Mouse (Mus musculus) heart, adult 8-10 months (tissue): Measurements from ENCODE around the gene Zfp169. TPM values are rescaled to one million over a fixed set of nuclear protein-coding genes. Genes with fewer than 3 reads are reported as not detected.

Experiments
- DNase-seq: peaks from one replicate; pipeline ENCODE4 v3.0.0; 2022; ENCODE audit warnings: low spot score
- total RNA-seq, 4 experiments: library from RNA; stranded (reverse); gene quantifications; 2 replicates each; pipeline ENCODE4 v1.2.4; 2022

Zfp169 gene
- total RNA-seq = 1 to 10 TPM; 3.8 to 7.6 (median 5.4) TPM

DNA sequence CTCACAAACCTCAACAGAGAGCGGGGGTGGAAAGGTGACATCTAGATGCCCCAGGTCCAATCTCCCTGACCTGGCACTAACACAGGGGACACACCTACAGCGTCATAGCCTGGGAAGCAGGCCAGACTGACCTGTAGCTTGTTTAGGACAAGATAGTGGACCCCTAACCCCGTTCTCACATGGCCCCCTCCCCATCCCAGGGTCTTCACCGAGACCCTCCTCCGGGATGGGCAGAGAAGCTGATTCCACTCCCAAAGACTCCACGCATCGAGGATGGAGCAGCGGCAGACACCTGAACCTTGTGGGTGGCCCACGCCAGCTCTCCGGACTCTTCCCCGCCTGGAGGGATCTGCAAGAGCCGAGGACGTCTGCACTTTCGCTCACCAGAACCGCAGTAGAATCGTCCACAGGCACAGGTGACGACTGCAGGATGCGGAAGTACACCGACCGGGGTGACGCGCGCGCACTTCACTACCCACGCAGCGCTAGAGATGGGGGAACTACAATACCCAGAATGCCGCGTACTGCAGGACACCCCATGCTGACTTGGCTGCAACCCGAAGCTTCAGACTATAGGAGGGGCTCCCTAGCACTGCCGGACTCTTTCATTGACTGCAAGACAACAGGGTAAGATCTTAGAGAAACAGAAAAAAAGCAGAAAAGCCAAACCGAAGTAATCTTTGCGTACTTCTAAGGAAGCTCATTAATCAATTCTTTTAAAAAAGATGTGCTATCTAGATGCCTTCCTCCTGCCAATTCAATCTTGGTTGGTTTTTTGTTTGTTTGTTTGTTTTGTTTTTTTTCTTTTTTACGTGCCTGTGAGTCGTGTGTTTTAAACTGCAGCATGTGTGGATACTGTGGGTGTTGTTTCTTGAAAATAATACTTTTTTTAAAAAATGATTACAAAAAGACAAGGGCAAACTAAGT, at the start of gene Zfp169, which contains the start of gene A830005F24Rik:
Gene Zfp169, minus strand, starts transcription at position 449 of the 927 bp plus-strand sequence.
Gene A830005F24Rik, plus strand, starts transcription at position 568 of the 927 bp plus-strand sequence.
- DNase-seq = peak; percentile 84

DNA sequence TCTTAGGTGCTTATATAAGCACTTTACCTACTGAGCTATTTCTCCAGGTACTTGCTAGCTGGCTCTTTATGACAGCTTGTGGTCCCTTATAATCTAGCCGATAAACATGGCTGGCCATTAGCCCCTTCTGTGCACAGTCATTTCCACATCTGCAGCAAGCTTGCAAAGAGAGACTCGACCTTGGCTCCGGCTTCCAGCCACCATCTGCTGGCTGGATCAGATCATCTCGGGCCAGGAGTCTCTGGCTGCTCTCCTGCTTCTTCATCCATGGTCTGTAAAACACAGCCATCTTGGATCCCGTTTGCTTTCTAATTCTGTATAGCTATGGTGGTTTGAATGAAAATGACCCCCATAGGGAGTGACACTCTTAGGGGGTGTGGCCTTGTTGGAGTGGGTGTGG, 49.1 kb upstream of the Zfp169 start:
- no peak for DNase-seq

DNA sequence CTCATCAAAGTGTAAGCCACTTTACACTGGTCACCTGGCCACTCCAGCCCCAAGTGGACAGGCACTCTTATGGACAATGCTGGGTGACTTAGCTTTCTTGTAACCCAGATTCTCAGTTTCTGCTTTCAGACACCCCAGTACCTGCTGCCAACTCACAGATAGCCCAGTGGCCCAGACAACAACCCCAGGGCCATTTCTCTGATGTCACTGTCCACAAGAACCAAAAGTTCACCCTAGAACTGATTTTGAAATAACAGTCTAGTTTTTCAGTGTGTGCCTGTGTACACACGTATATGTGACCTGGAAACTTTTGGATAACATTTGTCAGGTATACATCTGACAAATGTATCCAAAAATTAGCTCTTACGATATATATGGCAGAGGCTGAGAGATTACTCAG, 48.2 kb upstream of the Zfp169 start:
- DNase-seq = no peak

- DNase-seq = no peak
Measured at GRCm38 (mm10) chr13:48555976-48556375, 42.7 kb upstream of the Zfp169 start.

DNA sequence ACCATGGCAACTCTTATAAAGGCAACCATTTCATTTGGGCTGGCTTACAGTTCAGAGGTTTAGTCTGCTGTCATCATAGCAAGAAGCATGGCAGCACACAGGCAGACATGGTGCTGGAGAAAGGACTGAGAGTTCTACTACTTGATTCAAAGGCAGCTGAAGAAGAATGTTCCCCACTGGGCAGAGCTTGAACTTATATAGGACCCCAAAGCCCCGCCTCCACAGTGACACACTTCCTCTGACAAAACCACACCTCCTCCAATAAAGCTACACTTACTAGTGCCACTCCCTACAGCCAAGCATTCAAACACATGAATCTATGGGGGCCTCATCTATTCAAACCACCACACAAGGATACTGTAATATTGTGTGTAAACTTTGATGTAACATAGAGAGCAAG, 41.3 kb upstream of the Zfp169 start:
- DNase-seq = no peak

GRCm38 (mm10) chr13:48553511-48553910, 40.3 kb upstream of the Zfp169 start:
- no peak for DNase-seq

- peak; percentile 88 for DNase-seq
Measured at GRCm38 (mm10) chr13:48552181-48553090, 39.2 kb upstream of the Zfp169 start.

- no peak for DNase-seq
Measured at GRCm38 (mm10) chr13:48548296-48548695, 35.0 kb upstream of the Zfp169 start.

GRCm38 (mm10) chr13:48547623-48548022, 34.4 kb upstream of the Zfp169 start:
- DNase-seq = no peak

DNA sequence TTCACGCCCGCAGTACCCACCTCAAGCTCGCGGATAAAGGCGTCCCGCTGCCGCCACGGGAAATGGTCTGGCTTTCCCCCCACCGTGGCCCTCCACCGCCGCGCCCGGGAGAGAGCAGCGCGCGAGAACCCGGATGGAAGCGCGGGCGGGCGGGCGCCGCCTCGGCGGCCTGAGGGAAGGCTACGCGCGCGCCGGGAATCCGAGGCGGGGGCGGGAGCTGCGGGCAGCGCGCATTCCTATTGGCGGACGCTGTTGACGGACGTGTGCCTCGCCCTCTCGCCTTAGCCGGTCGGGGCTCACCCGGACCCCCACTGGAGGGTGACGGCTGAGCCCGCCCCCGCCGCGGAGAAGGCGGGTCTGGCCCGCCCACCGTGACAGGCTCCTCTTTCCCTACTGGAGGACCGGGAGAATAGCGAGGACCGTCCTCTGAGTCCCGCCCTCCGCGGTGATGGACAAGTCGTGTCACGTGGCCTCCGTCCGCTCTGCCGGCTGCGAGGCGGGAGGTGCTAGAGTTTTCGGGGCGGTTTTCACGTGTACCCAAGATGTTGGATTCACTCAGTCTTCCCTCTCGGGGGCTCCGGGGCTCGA, 33.2 kb upstream of the Zfp169 start:
- peak; percentile 99 for DNase-seq

DNA sequence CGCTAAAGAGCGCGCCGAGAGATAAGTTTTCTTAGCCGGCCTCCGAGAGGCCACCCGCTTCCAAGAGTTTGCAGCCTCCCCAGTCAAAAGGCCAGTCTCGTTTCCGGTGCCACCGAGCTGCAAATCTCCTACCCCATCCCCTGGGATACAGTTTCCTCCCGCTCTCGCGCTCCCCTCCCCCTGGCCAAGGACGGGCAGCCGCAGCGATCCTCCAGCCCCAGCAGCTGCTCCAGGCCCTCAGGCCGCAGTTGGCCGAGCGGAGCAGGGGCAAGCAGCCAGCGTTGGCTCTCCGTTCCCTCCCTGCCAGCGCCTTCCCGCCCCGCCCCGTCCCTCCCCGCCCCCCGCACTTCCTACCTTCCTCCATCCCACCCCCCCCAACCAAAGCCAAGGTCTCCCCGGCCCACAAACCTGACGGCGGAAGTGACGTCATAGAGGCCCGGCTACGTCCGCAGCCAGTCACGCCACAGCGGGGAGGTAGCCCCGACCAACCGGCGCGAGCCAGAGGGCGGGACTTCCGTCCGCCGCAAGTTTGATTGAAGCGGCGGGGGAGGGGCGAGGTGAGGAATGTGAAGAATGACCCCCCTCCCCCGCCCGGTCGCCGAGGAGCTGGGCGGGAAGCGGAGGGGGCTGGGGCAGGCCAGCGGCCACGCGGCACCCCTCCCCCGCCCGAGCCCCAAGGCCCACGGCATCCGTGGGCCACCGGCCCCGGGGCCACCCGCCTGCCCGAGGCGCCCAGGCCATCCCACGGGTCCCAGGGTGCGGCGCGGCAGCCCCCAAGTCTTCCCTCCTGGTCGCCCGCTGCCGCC, 32.4 kb upstream of the Zfp169 start:
- DNase-seq = peak; percentile 93

GRCm38 (mm10) chr13:48544867-48545266, 31.6 kb upstream of the Zfp169 start:
- DNase-seq = no peak

- DNase-seq = no peak
Measured at GRCm38 (mm10) chr13:48544391-48544790, 31.1 kb upstream of the Zfp169 start.

DNA sequence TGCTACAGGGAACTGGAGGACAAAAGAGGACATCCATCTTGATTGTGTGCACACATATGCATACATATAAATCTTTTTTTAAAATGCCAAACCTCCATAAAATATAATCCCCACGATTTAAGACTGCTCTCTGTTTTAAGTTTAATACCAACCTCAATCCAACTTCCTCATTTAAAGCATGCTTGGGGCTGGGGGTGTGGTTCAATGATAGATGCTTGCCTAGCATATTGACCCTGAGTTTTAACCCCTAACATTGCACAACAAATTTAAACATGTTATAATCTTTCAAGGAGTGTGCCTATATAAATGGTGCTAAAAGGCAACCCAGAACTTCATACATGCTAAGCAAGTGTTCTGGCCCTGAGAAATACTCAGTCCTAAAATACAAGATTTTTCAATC, 27.2 kb upstream of the Zfp169 start:
- DNase-seq = no peak

DNA sequence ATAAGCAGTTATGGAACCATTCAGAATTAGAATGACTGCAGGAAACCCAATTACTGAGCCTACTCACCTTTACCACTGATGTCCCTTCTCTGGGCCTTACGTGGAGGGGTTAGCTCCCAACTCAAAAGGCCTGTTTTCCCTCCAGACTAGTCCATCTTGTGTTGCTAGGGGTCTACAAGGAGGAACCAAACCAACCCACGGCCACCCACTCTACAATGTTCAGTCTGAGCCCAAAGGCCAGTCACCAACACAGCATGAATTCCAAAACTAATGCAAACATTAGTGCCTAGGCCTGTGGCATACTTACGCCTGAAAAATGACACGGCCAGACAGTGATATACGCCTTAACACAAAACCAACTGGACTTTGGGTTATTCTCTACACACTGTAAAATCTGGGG, 20.2 kb upstream of the Zfp169 start:
- DNase-seq = no peak

DNA sequence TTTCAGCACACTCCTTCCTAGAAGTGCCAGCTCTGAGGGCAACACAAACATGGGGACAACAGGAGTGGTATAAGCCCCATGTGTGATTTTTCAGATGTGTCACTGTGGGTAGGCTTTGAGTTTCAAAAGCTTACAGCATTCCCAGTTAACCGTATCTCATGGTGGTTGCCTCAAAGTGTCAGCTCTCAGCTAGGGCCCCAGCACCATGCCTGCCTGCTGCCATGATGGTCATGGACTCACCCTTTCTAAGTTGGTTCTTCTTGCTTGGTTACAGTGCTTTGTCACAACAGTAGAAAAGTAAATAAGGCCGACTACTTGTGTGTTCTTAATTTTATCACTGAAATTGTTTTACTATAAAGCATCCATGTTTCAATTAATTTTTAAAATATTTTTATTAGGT, 18.2 kb upstream of the Zfp169 start:
- no peak for DNase-seq

- DNase-seq = no peak
Measured at GRCm38 (mm10) chr13:48530685-48531084, 17.4 kb upstream of the Zfp169 start.

- DNase-seq = no peak
Measured at GRCm38 (mm10) chr13:48529028-48529427, 15.8 kb upstream of the Zfp169 start.

DNA sequence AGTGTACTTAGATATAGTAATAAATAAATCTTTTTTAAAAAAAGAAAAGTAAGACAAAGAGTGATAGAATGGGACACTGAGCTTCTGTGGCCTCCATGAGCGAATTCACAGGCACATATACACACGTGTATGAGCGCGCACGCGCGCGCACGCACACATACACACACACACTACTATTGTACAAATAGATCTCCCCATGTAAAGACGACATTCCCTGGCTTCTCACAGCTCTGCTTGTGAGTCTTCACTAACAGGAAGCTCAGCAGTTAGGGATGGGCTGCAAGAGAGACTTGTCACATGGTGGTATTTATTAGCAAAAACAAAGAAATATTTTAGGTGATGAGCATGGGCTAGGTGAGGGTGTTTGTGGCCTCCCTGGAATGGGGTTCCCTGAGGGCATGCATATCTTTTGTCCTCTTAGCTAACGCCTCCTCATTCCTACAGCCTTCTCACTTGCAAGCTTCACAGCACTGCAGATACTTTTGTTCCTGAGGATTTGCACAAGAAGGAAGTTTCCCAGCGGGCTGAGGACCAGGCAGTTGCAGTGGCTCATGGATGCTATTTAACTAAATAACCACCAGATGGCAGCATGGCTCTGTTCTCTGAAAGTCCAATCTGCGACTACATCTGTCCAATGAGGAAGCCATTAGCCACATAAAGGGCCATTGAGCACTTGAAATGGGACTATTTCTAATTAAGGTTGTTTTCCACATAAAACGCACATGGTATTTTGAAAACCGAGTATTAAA, 15.0 kb upstream of the Zfp169 start:
- peak; percentile 83 for DNase-seq

DNA sequence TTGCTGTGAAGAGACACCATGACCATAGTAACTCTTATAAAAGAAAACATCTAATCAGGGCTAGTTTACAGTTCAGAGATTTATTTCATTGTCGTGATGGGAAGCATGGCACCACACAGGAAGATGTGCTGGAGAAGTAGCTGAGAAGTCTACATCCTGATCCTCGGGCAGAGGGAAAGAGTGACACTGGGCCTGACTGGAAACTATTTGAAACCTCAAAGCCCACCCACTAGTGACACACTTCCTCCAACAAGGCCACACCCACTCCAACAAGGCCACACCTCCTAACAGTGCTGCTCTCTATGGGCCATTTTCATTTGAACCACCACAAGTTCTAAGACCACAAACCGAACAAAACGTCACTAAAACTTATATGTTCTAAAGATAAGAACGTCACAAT, 12.5 kb upstream of the Zfp169 start:
- no peak for DNase-seq
